In genomic region chr11:4718548-4718947, GRCm38 (mm10) we compare ENCODE assay signal across 23 mouse cellular contexts. TPM values are rescaled to one million over a fixed set of nuclear protein-coding genes. Genes with fewer than 3 reads are reported as not detected.
A peak's percentile ranks its signal among the peaks of the same experiment; 100 is the strongest.
DNase-seq lines count a peak whose midpoint lies in the region; ATAC-seq lines count a peak whose summit lies in the region.
"Had no signal": no experiment of that assay in that cellular context is flagged by ENCODE, and none has a peak within 500 bp of the region (broad histone marks: within the 10 kb centered on the region; RNA-seq: fewer than 3 reads in every experiment).

No protein-coding gene starts in this region.

- ATAC-seq in neural tube, embryonic 13.5 days (ENCODE audit: low read depth), result no peak
- ATAC-seq in neural tube, embryonic 15.5 days (ENCODE audit: low FRiP score), result no peak
- ATAC-seq: inflammation-experienced regulatory T-cells, adult 6 months; liver, postnatal 0 days; Patski had no signal

- no peaks in the 10 kb centered on the region for H3K27me3 ChIP-seq in neural tube, embryonic 13.5 days
- H3K27me3 ChIP-seq in neural tube, embryonic 15.5 days (replicated peaks), result no peaks in the 10 kb centered on the region
- H3K27me3 ChIP-seq: embryonic facial prominence, embryonic 15.5 days; heart, embryonic 13.5 days; hindbrain, embryonic 12.5 days; neural tube, embryonic 12.5 days; Patski had no signal

- no peaks in the 10 kb centered on the region for H3K9me3 ChIP-seq in neural tube, embryonic 13.5 days
- H3K9me3 ChIP-seq in neural tube, embryonic 15.5 days (replicated peaks), result no peaks in the 10 kb centered on the region
- H3K9me3 ChIP-seq: embryonic facial prominence, embryonic 15.5 days; forebrain, embryonic 10.5 days; heart, embryonic 13.5 days; hindbrain, embryonic 12.5 days; midbrain, embryonic 10.5 days; neural tube, embryonic 12.5 days had no signal

- H3K4me1 ChIP-seq in neural tube, embryonic 13.5 days (replicated peaks), result peaks cover 20% of the 10 kb centered on the region
- peaks cover 22% of the 10 kb centered on the region for H3K4me1 ChIP-seq in neural tube, embryonic 15.5 days

- H3K4me3 ChIP-seq in neural tube, embryonic 13.5 days, result no peak overlapping the region
- H3K4me3 ChIP-seq in neural tube, embryonic 15.5 days (replicated peaks), result no peak overlapping the region
- H3K4me3 ChIP-seq: embryonic facial prominence, embryonic 15.5 days; forebrain, embryonic 10.5 days; heart, embryonic 13.5 days; hindbrain, embryonic 12.5 days; midbrain, embryonic 10.5 days; neural tube, embryonic 12.5 days had no signal

- H3K4me2 ChIP-seq in neural tube, embryonic 13.5 days, result no peak overlapping the region
- no peak overlapping the region for H3K4me2 ChIP-seq in neural tube, embryonic 15.5 days
- H3K4me2 ChIP-seq: embryonic facial prominence, embryonic 15.5 days; heart, embryonic 13.5 days; hindbrain, embryonic 12.5 days; neural tube, embryonic 12.5 days had no signal

- DNase-seq in gastrocnemius, adult 18-20 months (ENCODE audit: low spot score), result peak; percentile 14
- no peak for DNase-seq in gastrocnemius, adult 8-10 months (ENCODE audit: low spot score in 2 of 2)
- DNase-seq in adrenal gland, adult 8-10 months, result peak; percentile 74
- DNase-seq in skeletal muscle tissue, adult 2 months (ENCODE audit: low read depth, low spot score), result peak; percentile 36
- DNase-seq in layer of hippocampus, adult 9-10 months (ENCODE audit: low spot score), result no peak
- DNase-seq: B cell, adult 2 months; embryo, embryonic 11 days; kidney, adult 9 months; kidney, postnatal 36 days; liver, postnatal 0 days; retina, postnatal 1 day; thymus, postnatal 36 days had no signal

- H3K9ac ChIP-seq in neural tube, embryonic 13.5 days, result peak overlapping the region; percentile 8; the same call in 1 of the 2 replicates
- no peak overlapping the region for H3K9ac ChIP-seq in neural tube, embryonic 15.5 days (replicated peaks)
- H3K9ac ChIP-seq: embryonic facial prominence, embryonic 15.5 days; heart, embryonic 13.5 days; hindbrain, embryonic 12.5 days; liver, postnatal 0 days; neural tube, embryonic 12.5 days had no signal

- WGBS in neural tube, embryonic 13.5 days, result 81% methylated on average over 5 of the region's 5 CpGs
- 83% methylated on average over 5 of the region's 5 CpGs for WGBS in neural tube, embryonic 15.5 days

- no peak overlapping the region for H3K27ac ChIP-seq in neural tube, embryonic 13.5 days (replicated peaks)
- H3K27ac ChIP-seq in neural tube, embryonic 15.5 days (replicated peaks), result no peak overlapping the region
- H3K27ac ChIP-seq: embryonic facial prominence, embryonic 15.5 days; forebrain, embryonic 10.5 days; heart, embryonic 13.5 days; hindbrain, embryonic 12.5 days; midbrain, embryonic 10.5 days; neural tube, embryonic 12.5 days had no signal

- H3K36me3 ChIP-seq in neural tube, embryonic 13.5 days, result peaks cover 12% of the 10 kb centered on the region
- H3K36me3 ChIP-seq in neural tube, embryonic 15.5 days, result peaks cover 9% of the 10 kb centered on the region; the same call in 1 of the 2 replicates

RNA-seq across cellular contexts. Expression of gene Zmat5, which starts 14.1 kb away (rescaled TPM):
- total RNA-seq in gastrocnemius, adult 18-20 months (2021), result 10 to 100 TPM; 25.5 to 26.6 TPM
- total RNA-seq in gastrocnemius, adult 8-10 months (2022), result 10 to 100 TPM; 19.6 to 26.9 (median 24.7) TPM
- polyA plus RNA-seq in neural tube, embryonic 13.5 days (2015; fragmentation: Nextera tagmentation; extraction: Ambion mirVana), result 61.5 and 72.6 TPM in 2 replicates
- 60.9 and 65.3 TPM in 2 replicates for polyA plus RNA-seq in neural tube, embryonic 15.5 days (2015; fragmentation: Nextera tagmentation; extraction: Ambion mirVana)
- 10 to 100 TPM; 46.3 to 69.2 (median 59.1) TPM for total RNA-seq in adrenal gland, adult 8-10 months (2022)

RNA-seq across cellular contexts. Expression of gene Uqcr10, which starts 14.4 kb away (rescaled TPM):
- total RNA-seq in gastrocnemius, adult 18-20 months (2021), result 1,000 to 10,000 TPM in 1 of 2 experiments, 100 to 1,000 TPM in 1; 977 to 1,022 TPM
- total RNA-seq in gastrocnemius, adult 8-10 months (2022), result 1,000 to 10,000 TPM in 1 of 4 experiments, 100 to 1,000 TPM in 3; 882 to 1,031 (median 959) TPM
- polyA plus RNA-seq in neural tube, embryonic 13.5 days (2015; fragmentation: Nextera tagmentation; extraction: Ambion mirVana), result 595 and 628 TPM in 2 replicates
- polyA plus RNA-seq in neural tube, embryonic 15.5 days (2015; fragmentation: Nextera tagmentation; extraction: Ambion mirVana), result 722 and 793 TPM in 2 replicates
- 100 to 1,000 TPM; 587 to 783 (median 663) TPM for total RNA-seq in adrenal gland, adult 8-10 months (2022)

RNA-seq across cellular contexts. Expression of gene Cabp7, which starts 28.0 kb away (rescaled TPM):
- total RNA-seq in gastrocnemius, adult 18-20 months (2021), result under 1 TPM in 1 of 2 experiments, not detected in 1; 0.16 TPM
- under 1 TPM in 2 of 4 experiments, not detected in 2; 0.10 to 0.12 TPM for total RNA-seq in gastrocnemius, adult 8-10 months (2022)
- 2.7 and 3.3 TPM in 2 replicates for polyA plus RNA-seq in neural tube, embryonic 13.5 days (2015; fragmentation: Nextera tagmentation; extraction: Ambion mirVana)
- polyA plus RNA-seq in neural tube, embryonic 15.5 days (2015; fragmentation: Nextera tagmentation; extraction: Ambion mirVana), result 2.9 and 4.2 TPM in 2 replicates
- total RNA-seq in adrenal gland, adult 8-10 months (2022), result under 1 TPM in 3 of 4 experiments, not detected in 1; 0.12 to 0.86 (median 0.14) TPM
- polyA plus RNA-seq: heart, embryonic 13.5 days; spleen, adult 2 months had no signal

Comparison
In these comparisons a context has a peak if more than half of its experiments do, and no peak if none do; other contexts are left out.
1. DNase-seq: peak in gastrocnemius, adult 18-20 months (single experiment), adrenal gland, adult 8-10 months (single experiment) and skeletal muscle tissue, adult 2 months (single experiment); none in gastrocnemius, adult 8-10 months (0 of 2) and layer of hippocampus, adult 9-10 months (single experiment).